Mouse (Mus musculus) liver, embryonic 16.5 days (tissue): ENCODE data around the gene Gm20696. TPM values are rescaled to one million over a fixed set of nuclear protein-coding genes. Genes with fewer than 3 reads are reported as not detected.

Experiments
- ATAC-seq: fragments of 200-750 bp; cut with Nextera tagmentation; 2 replicates; pipeline ENCODE4 v1.8.0; 2017; ENCODE audit warnings: low read depth, mild to moderate bottlenecking, moderate number of reproducible peaks, moderate library complexity
- H3K27ac ChIP-seq: fragments of 300-500 bp; sonication (generic); 2 replicates; pipeline ENCODE4 v1.5.1; 2014; ENCODE audit warnings: mild to moderate bottlenecking, low read length
- H3K27me3 ChIP-seq: fragments of 300-500 bp; sonication (generic); 2 replicates; pipeline ENCODE4 v1.6.1; 2014; ENCODE audit warnings: low read depth, low read length, mixed read lengths; ENCODE audit not compliant: control insufficient read depth, insufficient read depth
- H3K36me3 ChIP-seq: fragments of 300-500 bp; sonication (generic); 2 replicates; pipeline ENCODE4 v1.6.1; 2014; ENCODE audit warnings: mild to moderate bottlenecking; ENCODE audit not compliant: control insufficient read depth, insufficient read depth
- H3K4me1 ChIP-seq: fragments of 300-500 bp; sonication (generic); 2 replicates; pipeline ENCODE4 v1.6.1; 2014; ENCODE audit warnings: low read depth, low read length, mixed read lengths; ENCODE audit not compliant: control insufficient read depth
- H3K4me2 ChIP-seq: fragments of 300-500 bp; sonication (generic); 2 replicates; pipeline ENCODE4 v1.6.1; 2014; ENCODE audit warnings: low read depth, low read length, mixed read lengths
- H3K4me3 ChIP-seq: fragments of 300-500 bp; sonication (generic); 2 replicates; pipeline ENCODE4 v1.5.1; 2014; ENCODE audit warnings: low read depth, mild to moderate bottlenecking, low read length
- H3K9ac ChIP-seq: fragments of 300-500 bp; sonication (generic); 2 replicates; pipeline ENCODE4 v1.6.1; 2014; ENCODE audit warnings: low read depth, low read length
- H3K9me3 ChIP-seq: fragments of 300-500 bp; sonication (generic); replicated peaks from 2 replicates; pipeline ENCODE4 v1.6.1; 2016; ENCODE audit warnings: low read length; ENCODE audit not compliant: control insufficient read depth
- WGBS: fragments of 180-500 bp; shearing (Covaris S2); extraction: QIAGEN DNeasy Blood & Tissue Kit; methylation state at CpG from one replicate; pipeline ENCODE4 v1.1.7; 2014; ENCODE audit not compliant: insufficient replicate concordance; 5-methylcytosine and 5-hydroxymethylcytosine counted together
- polyA plus RNA-seq: library from polyadenylated mRNA; unstranded; fragments of >200 nt; fragmentation: Nextera tagmentation; extraction: Ambion mirVana; gene quantifications from 2 replicates; pipeline ENCODE4 v1.2.1, GENCODE M21; 2015

The Gm20696 gene
- polyA plus RNA-seq, 1 experiment from 2014 or later: 0.35 TPM

DNA sequence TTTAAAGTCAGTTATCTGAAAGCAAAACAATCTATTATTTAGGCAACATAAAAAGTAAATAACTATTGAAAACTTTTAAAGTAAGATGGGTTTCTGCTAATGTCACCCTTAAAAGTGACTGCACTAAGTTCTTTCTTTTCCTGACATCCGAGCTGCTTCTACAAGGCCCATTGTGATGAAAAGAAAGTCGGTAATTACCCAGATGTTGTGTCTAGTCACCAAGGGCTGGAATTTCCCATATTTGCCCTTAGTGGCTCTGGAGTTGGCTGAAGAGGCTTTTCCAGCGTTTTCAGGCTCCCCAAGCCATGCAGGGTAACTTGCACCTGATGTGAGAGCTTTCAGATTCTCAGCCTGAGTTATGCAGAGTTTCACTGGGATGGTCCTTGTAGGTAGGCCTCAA, 125.5 kb downstream of the Gm20696 start:
- Histone ChIP-seq H3K4me3 (no peak overlapping the region), H3K36me3 (no peaks in the 10 kb centered on the region), H3K9me3 (no peaks in the 10 kb centered on the region), H3K9ac (no peak overlapping the region), H3K27me3 (no peaks in the 10 kb centered on the region), H3K4me1 (no peaks in the 10 kb centered on the region; the same call in 1 of the 2 replicates), H3K4me2 (no peak overlapping the region), H3K27ac (no peak overlapping the region)
- ATAC-seq: no peak
- WGBS: 36% methylated on average over 3 of the region's 3 CpGs

DNA sequence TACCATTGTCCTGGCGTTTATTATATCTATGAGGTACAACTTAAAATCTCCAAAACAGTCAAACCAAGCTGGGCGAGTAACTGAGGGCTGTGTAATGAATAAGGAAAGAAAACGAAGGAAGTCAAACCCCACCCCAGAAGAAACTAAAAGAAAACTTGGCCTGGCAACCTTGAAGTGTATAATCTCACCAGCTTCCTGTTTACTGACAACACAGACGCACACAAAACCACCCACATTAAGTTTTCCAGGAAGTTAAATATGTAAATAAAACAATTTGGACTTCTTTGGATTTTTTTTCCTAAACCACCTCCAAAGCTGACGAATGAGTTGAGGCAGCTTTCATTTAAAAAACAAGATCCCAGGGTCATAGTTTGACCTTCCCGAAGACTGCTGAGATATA, 125.9 kb downstream of the Gm20696 start:
- H3K27me3 ChIP-seq: no peaks in the 10 kb centered on the region
- H3K27ac ChIP-seq: no peak overlapping the region
- 44% methylated on average over 6 of the region's 6 CpGs for WGBS
- no peak overlapping the region for H3K4me2 ChIP-seq
- H3K4me3 ChIP-seq: no peak overlapping the region
- no peaks in the 10 kb centered on the region; the same call in 1 of the 2 replicates for H3K4me1 ChIP-seq
- H3K9ac ChIP-seq: no peak overlapping the region
- ATAC-seq: no peak
- no peaks in the 10 kb centered on the region for H3K36me3 ChIP-seq
- no peaks in the 10 kb centered on the region for H3K9me3 ChIP-seq

DNA sequence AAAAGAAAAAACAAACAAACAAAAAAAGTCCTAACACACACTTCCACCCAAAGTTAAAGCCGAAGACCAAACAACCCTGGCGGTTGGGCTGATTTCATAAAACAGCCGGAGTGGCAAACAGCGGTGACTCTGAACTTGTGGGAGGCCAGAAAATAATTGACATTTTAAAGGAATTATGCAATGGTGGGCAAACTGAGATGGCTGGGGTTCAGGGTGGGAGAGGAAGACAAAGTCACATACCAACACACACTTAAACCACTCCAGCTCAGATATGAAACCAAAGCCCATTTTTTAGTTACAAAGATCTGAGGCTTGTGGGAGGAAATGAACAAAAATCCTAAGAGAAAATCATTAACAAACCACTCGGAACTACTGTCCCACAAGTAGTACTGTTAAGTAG, 126.5 kb downstream of the Gm20696 start:
- no peak overlapping the region for H3K27ac ChIP-seq
- no peak overlapping the region for H3K4me3 ChIP-seq
- H3K36me3 ChIP-seq: no peaks in the 10 kb centered on the region
- WGBS: 66% methylated on average over 5 of the region's 5 CpGs
- ATAC-seq: no peak
- H3K9ac ChIP-seq: no peak overlapping the region
- no peaks in the 10 kb centered on the region; the same call in 1 of the 2 replicates for H3K4me1 ChIP-seq
- no peaks in the 10 kb centered on the region for H3K9me3 ChIP-seq
- no peaks in the 10 kb centered on the region for H3K27me3 ChIP-seq
- no peak overlapping the region for H3K4me2 ChIP-seq

DNA sequence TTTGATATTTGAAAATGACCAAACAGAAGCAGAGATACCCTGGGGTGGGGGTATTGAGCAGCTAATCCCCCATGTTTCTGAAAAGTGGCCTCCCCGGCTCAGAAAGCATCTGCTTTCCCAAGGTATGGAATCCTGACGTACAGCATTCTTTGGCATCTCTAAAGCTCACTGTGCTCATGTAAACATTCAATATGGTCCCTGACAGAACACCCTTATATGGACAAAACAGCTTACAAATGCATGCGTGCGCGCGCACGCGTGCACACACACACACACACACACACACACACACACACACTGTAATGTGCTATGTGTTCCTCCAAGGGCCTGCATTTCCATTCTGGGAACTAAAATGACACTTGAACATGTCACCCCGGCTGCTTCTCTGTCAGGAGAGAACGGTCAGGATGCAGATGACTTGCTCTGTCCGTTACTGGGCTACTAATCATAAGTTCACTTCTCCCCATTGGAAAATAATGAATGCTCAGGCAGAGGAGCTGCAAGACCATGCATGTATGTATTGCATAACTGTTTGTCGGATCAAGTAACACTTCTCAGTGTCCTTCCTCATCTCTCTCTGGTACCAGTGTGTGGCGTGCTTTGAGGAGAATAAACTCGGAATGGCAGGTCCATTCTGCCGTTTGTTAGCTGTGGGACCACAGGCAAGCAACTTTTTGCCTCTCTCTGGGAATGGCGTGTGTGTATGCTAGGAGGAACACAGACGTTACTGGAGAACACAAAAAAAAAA, 128.2 kb downstream of the Gm20696 start:
- Histone ChIP-seq H3K4me2 (no peak overlapping the region), H3K4me3 (no peak overlapping the region), H3K36me3 (no peaks in the 10 kb centered on the region), H3K27ac (no peak overlapping the region), H3K9ac (no peak overlapping the region), H3K9me3 (no peaks in the 10 kb centered on the region), H3K27me3 (no peaks in the 10 kb centered on the region), H3K4me1 (no peaks in the 10 kb centered on the region; the same call in 1 of the 2 replicates)
- 68% methylated on average over 17 of the region's 17 CpGs for WGBS
- ATAC-seq: no peak

DNA sequence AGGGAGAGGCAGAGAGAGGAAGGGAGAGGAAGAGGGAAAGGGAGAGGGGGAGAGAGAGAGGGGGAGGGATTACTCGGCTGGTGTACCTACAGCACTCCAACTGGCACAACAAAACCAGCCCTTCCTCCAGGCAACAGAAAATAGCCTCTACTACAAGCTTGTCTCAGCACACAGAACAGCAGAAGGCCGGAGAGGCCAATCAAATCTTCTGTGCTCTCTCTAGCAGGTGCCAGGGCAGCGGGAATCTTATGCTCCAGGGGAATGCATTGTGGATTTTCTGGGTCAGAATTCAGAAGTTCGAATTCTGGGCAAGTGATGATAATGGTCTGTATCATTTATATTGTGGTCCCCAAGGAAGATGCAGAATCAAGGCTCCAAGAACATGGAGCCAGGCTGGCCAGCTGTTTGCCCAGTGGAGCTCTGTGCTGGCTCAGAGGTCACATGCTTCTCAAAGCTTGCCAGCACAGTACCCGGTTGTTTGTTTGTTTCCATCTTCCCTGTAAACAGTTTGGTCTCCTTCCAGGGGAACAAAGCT, 132.3 kb downstream of the Gm20696 start:
- 55% methylated on average over 5 of the region's 5 CpGs for WGBS
- Histone ChIP-seq H3K9me3 (no peaks in the 10 kb centered on the region), H3K27me3 (no peaks in the 10 kb centered on the region), H3K36me3 (no peaks in the 10 kb centered on the region), H3K27ac (no peak overlapping the region), H3K4me2 (no peak overlapping the region), H3K4me3 (no peak overlapping the region), H3K4me1 (peaks cover 8% of the 10 kb centered on the region), H3K9ac (no peak overlapping the region)
- ATAC-seq: no peak

DNA sequence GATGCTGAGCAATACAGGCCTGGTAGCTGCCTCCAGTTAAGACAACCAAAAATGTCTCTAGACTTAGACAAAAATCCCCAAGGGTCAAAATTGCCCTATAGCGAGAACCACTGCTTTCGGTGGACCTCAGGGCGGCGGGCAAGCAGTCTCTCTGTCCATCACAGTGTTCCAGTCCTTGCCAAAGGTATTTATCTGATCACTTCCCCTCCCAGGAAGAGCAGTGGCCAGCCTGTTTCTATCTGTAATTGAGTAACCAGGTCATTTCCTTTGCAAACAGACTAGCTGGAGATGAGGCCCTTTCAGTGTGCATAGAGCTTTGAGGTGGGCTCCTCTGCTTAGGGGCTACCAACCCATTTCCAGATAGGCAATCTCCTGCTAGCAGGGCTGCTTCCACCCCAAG, 134.1 kb downstream of the Gm20696 start:
- 0 out of 2 replicates have a peak, but pooled peaks cover under 1% of the 10 kb centered on the region for H3K9me3 ChIP-seq
- ATAC-seq: peak; percentile 37; the same call in 1 of the 2 replicates
- 40% methylated on average over 4 of the region's 4 CpGs for WGBS
- no peak overlapping the region for H3K4me3 ChIP-seq
- H3K36me3 ChIP-seq: no peaks in the 10 kb centered on the region
- peaks cover 8% of the 10 kb centered on the region for H3K4me1 ChIP-seq
- no peak overlapping the region for H3K4me2 ChIP-seq
- H3K27me3 ChIP-seq: no peaks in the 10 kb centered on the region
- no peak overlapping the region for H3K9ac ChIP-seq
- H3K27ac ChIP-seq: peak overlapping the region; percentile 29; the same call in 1 of the 2 replicates

DNA sequence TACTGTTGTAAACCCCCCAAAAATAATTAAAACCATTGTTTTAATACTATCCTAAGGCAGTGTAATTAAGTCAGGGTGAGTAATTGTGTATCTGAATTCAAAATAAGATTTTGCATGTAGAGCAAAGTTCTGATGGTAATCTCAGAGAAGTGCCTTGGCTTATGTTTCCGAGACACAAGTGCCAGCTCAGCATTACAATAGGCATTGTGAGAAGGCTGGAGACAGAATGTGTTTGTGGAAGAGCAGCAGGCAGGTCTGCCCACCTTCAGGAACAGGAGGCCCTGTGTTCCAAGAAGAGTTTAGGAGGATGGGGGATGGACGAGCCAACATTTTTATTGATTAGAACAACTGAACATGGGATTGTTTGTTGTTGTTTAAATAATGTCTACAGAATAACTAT, 137.6 kb downstream of the Gm20696 start:
- peaks cover 2% of the 10 kb centered on the region; the same call in 1 of the 2 replicates for H3K9me3 ChIP-seq
- WGBS: 65% methylated on average over 2 of the region's 2 CpGs

DNA sequence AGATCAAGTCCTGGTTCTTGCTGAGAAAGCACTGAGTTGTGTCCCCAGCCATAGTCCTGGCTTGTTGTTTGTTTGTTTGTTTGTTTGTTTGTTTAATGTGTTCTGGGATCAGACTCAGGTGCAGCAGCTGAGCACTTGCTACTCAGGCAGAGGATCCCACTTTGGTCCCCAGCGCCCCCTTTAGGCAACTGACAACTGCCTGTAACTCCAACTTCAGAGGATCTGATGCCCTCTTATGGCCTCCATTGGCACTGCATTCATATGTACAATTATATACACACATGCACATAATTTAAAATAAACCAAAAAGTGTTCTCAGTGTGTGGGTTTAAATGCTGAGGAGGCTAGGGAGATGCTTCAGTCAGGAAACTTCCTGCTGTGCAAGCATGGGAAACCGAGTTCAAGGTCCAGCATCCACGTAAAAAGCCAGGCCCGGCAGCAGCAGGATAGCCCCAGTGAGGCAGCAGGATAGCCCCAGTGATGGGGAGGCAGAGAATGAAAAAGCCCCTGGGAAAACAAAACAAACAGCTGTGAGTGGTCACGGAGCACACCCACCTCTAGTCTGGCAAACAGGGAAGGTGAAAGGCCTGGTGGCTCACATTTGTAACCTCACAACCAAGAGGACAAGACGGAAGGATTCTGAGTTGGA, 139.0 kb downstream of the Gm20696 start:
- no peak for ATAC-seq
- Histone ChIP-seq H3K27ac (no peak overlapping the region), H3K4me1 (peaks cover 5% of the 10 kb centered on the region), H3K36me3 (no peaks in the 10 kb centered on the region), H3K4me3 (no peak overlapping the region), H3K27me3 (no peaks in the 10 kb centered on the region), H3K4me2 (no peak overlapping the region), H3K9me3 (peaks cover 2% of the 10 kb centered on the region; the same call in 1 of the 2 replicates), H3K9ac (no peak overlapping the region)
- 77% methylated on average over 6 of the region's 6 CpGs for WGBS

More for the DNA sequence above, 137.6 kb downstream of the Gm20696 start:
- H3K36me3 ChIP-seq: no peaks in the 10 kb centered on the region
- no peak for ATAC-seq
- H3K27ac ChIP-seq: no peak overlapping the region
- no peak overlapping the region for H3K9ac ChIP-seq
- no peak overlapping the region for H3K4me2 ChIP-seq
- H3K27me3 ChIP-seq: no peaks in the 10 kb centered on the region
- peaks cover 8% of the 10 kb centered on the region for H3K4me1 ChIP-seq
- no peak overlapping the region for H3K4me3 ChIP-seq

DNA sequence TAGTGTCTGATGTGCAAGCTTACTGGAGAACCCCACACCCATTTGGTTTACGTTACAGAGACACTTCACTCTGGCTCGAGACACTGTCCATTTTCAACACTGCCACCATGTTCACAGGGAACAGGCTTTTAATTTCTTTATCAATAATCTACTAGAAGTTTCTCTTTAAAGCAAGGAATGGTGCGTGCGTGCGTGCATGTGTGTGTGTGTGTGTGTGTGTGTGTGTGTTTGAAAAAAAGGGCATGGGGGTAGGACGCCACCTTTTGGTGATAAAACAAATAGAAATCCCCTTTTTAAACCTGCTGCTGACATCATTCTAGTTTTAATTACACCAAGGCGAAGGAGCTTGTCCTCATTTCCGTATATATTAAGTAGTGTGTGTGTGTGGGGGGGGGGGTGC, 141.2 kb downstream of the Gm20696 start:
- no peaks in the 10 kb centered on the region; the same call in none of the 2 replicates for H3K4me1 ChIP-seq
- peaks cover 2% of the 10 kb centered on the region; the same call in 1 of the 2 replicates for H3K9me3 ChIP-seq
- H3K4me2 ChIP-seq: no peak overlapping the region
- no peaks in the 10 kb centered on the region for H3K36me3 ChIP-seq
- peaks cover 15% of the 10 kb centered on the region for H3K27me3 ChIP-seq
- no peak overlapping the region for H3K4me3 ChIP-seq
- H3K27ac ChIP-seq: no peak overlapping the region
- ATAC-seq: no peak
- WGBS: 55% methylated on average over 8 of the region's 8 CpGs
- H3K9ac ChIP-seq: no peak overlapping the region
